Mouse (Mus musculus): ENCODE data around the gene Ppp1r26. TPM values are rescaled to one million over a fixed set of nuclear protein-coding genes. Genes with fewer than 3 reads are reported as not detected.

Ppp1r26 gene
- polyA plus RNA-seq (2012; rRNA removed) = 0.20 and 0.29 TPM in 2 replicates

DNA sequence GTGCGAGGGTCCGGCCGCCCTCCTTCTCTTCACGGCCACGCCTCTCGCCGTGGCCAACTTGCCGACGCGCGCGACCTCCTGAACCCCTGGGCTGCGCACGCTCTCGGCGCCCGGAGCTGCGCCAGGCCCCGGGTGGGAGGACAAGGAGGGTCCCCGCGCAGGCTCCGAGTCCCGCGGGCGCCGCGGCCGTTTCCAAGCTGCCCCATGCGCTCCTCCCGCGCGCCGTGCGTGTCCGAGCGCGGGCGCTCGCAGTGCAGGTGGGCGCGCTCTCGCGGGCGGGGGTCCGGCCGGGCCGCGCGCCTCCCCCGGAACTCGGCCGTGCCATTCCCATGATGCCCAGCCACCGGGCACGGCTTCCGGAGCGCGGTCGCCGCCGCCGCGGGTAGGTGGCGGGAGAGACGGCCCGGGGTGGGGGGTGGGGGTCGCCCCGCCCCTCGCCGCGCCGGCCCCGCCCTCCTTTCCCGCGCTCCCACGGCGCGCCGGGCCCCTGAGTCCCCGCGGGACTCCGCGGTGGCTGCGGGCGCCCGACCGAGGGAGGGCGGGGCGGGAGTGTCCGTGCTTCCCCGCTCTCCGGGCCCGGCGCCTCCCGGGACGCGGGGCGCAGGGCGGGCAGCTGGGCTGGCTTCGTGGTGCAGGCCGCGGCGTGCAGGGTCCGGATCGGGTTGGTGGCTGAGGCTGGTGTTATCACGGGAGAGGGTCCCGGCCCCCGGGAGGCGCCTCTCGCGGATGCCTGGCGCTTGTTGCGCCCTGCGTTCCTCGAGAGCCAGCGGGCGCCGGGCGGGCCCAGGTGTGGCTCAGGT, at the start of gene Ppp1r26:
Gene Ppp1r26 (plus strand): TSS at position 286 of the 800 bp plus-strand sequence.

DNA sequence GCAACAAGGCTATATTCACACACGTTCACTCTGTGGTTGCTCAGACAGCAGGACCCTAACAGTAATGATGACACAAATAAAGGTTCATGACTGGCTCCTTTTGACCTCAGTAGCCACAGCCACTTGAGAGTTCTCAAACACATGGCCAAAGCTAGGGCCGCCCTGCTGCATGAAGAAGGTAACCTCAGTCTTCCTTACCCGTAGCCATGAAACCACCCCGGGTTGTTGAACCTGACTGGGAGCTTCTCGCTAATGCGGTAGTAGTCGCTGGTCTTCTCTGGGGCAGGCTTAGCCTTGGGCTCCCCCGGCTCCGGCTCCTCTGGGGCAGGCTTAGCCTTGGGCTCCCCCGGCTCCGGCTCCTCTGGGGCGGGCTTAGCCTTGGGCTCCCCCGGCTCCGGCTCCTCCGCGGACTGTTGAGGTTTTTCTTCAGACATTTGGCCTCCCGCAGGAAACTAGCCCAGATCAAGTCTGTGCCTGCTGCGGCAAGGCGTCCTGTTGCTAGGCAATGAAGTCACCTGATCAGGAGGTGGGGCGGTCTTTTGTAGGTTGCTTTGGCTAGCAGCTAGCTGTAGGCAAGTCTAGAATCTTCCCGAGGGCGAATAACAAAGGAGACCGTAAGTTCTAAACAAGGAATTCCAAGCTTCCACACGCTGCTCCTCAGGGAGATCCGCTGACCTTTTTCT, 19.4 kb downstream of the Ppp1r26 start, which contains the start of gene 1700007K13Rik:
Gene 1700007K13Rik (minus strand): TSS at position 497 of the 683 bp plus-strand sequence.

DNA sequence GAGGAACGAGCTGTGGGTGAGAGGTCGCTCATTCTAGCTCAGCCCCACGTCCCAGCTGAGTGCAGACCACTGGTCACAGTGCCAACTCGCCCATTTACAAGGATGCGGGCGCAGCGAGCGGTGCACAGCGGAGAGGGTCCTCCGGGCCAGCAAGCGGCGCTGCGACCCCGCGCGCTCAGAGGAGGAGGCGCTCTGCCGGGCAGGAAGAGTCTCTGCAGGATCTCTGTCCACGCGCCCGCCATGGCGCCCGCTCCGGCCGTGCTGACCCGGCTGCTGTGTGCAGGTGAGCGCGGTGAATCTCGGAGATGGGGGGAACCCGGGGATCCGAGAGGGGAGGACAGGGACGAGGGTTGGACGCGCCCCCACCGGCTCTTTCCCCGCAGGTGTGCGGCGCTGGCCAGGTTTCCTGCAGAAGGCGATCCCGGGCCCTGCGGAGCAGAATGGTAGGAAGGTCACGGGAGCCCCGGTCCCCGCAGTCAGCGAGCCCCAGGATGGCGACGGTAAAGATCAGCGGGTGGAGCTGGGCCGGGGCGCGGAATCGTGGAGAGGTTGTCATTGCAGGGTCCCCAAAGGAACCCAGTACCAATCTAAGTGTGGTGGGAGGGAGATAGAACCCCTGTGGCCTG, 21.4 kb downstream of the Ppp1r26 start, which contains the start of gene Mrps2:
Gene Mrps2 (plus strand): TSS at position 207 of the 626 bp plus-strand sequence.

DNA sequence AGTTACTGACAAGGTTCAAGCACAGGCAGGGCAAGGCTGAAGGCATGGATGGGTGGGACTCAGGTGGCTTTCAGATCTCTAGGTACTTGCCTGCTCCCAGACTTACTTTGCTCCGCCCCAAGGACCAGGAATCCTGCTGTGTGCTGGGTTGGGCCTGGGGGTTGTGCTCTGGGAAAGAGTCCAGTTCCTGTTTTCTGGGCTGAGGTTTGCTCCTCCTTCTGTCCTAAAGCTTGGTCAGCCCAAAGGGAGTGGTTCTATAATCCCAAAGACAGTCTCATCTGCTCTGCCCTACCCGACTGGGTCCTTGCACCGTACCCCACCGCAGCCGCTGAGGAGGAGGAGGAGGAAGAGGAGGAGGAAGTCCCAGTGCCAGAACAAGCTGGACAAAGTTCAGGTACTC, 50.1 kb downstream of the Ppp1r26 start, which contains the start of gene Gbgt1:
Gene Gbgt1 (plus strand): TSS at position 221 of the 400 bp plus-strand sequence.

Other genes with a start within 250 kb of the Ppp1r26 start
- 0.04 and 0.06 TPM in 2 replicates for gene 1700007K13Rik, start 19.5 kb downstream of the Ppp1r26 start, polyA plus RNA-seq (2012; rRNA removed)
- 23.6 and 25.0 TPM in 2 replicates for gene Mrps2, start 21.3 kb downstream of the Ppp1r26 start, polyA plus RNA-seq (2012; rRNA removed)
- 0.73 and 0.84 TPM in 2 replicates for gene Gbgt1, start 50.1 kb downstream of the Ppp1r26 start, polyA plus RNA-seq (2012; rRNA removed)
- 0.13 and 0.28 TPM in 2 replicates for gene Gm10134, start 59.3 kb downstream of the Ppp1r26 start, polyA plus RNA-seq (2012; rRNA removed)
- gene Ralgds, start 66.3 kb downstream of the Ppp1r26 start, polyA plus RNA-seq (2012; rRNA removed) = 2.6 TPM in 2 replicates
- gene Cel, start 116.6 kb downstream of the Ppp1r26 start, polyA plus RNA-seq (2012; rRNA removed) = 1.9 TPM in 1 of 2 replicates, not detected in the other
- gene Gtf3c5, start 137.0 kb downstream of the Ppp1r26 start, polyA plus RNA-seq (2012; rRNA removed) = 7.5 and 7.6 TPM in 2 replicates
- 29.6 and 33.1 TPM in 2 replicates for gene Gfi1b, start 175.2 kb downstream of the Ppp1r26 start, polyA plus RNA-seq (2012; rRNA removed)
- 4.6 and 4.7 TPM in 2 replicates for gene Tsc1, start 194.4 kb downstream of the Ppp1r26 start, polyA plus RNA-seq (2012; rRNA removed)

All from liver, embryonic 18 days (tissue).